Mouse (Mus musculus) kidney, adult 2 months (tissue): ENCODE results near the gene Bora.

Experiments used
- CTCF ChIP-seq: fragments of 200-500 bp; conservative IDR thresholded peaks from 2 replicates; pipeline ENCODE4 v1.5.1; 2011; ENCODE audit warnings: low read depth, mild to moderate bottlenecking, control low read depth, low read length, moderate library complexity, mixed read lengths; ENCODE audit not compliant: insufficient read depth, insufficient read length
- POLR2A ChIP-seq: fragments of 200-500 bp; IDR thresholded peaks from one replicate; pipeline ENCODE4 v1.6.1; 2011; ENCODE audit warnings: low read depth, low read length, control low read depth

DNA sequence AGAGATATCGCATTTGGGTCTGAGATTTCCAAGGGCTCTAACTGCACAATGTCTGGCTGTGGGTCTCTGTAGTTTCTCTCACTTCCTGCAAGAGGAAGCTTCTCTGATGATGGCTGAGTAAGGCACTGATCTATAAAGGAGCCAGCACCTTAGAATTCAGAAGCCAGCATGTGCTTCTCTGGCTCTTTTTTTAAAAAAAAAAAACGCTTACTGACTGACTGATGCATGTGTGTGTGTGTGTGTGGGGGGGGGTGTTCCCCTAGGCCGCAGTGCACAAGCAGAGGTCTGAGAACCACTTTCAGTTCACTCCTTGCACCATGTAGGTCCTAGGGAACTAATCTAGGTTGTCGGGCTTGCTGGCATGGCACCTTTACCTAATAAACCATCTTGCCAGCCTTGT, 4.6 kb upstream of the Bora start:
- TF ChIP-seq CTCF, result no peak
- TF ChIP-seq POLR2A, result no peak
